Mouse (Mus musculus) retina, embryonic 14.5 days (tissue): ENCODE data around the gene Rsc1a1.
A peak's percentile ranks its signal among the peaks of the same experiment; 100 is the strongest.

ENCODE experiments used
- DNase-seq: peaks from one replicate; pipeline ENCODE4 v3.0.0-alpha.2; 2015; ENCODE audit warnings: low spot score

Rsc1a1 gene

DNA sequence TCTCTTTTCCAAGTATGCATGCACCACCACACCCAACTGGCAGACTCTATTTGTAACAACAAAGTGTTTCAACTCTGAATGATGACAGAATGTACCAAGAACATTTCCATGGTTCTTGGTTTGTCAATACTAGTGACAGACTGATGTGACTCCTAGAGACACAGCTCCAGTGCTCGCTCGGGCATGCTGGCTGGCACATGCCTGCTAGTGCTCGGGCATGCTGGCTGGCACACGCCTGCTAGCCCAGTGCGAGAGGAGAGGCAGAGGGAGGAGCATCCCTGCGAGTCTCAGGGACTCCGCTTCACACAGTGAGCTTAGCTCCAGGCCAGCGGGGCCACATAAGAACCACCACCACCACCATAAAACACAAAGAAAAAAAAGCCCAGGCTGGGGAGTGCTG lies 9.3 kb upstream of the Rsc1a1 start:
- no peak for DNase-seq

DNA sequence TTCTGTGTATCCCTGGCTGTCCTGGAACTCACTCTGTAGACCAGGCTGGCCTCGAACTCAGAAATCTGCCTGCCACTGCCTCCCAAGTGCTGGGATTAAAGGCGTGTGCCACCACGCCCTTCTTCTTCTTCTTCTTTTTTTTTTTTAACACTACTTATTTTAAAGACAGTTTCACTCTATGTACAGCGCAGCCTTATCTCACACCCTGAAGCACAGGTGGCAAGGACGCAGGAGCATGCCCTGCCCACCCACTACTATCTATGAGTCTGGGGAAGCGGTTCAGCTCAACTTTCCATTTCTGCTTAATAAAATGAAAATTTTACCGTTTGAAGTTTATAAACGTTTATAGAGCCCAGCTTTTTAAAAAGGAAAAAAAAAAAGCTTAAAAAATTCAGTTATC lies 3.1 kb upstream of the Rsc1a1 start:
- no peak for DNase-seq

DNA sequence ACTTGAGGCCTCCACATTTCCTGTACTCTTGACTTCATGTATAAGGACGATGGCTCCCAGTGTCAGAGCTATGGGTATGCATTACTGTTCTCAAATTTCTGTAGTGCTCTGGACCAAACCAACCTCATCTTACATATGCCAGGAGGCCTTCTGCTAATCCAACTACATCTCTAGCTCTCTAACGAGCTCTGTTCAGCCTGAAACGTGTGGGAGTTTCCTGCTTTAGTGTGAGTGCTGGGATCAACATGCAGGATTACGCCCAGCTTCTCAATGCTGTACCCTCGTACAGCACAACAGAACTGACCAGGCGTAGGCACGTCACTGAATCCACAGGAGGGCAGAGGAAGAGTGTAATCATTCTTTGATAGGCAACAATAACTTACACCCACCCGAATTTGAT lies 1.1 kb upstream of the Rsc1a1 start:
- DNase-seq, result no peak

DNA sequence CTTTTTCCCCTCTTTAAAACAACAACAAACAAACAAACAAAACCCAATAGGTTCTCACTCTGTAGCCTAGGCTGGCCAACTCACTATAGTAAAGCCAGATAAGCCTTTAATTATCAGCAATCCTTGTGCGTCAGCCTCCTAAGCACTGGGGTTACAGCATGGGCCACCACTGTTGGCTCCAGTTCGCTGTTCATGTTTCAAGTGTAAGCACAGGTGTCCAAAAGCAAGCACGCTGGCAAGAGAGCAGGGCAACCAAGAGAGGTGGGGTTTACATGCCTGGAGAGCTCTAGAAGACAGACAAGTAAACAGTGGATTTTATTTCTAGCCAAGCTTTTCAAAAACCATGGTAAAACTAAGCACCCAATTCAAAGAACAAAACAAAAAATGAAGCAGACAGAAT lies 694 bp upstream of the Rsc1a1 start:
- no peak for DNase-seq

DNA sequence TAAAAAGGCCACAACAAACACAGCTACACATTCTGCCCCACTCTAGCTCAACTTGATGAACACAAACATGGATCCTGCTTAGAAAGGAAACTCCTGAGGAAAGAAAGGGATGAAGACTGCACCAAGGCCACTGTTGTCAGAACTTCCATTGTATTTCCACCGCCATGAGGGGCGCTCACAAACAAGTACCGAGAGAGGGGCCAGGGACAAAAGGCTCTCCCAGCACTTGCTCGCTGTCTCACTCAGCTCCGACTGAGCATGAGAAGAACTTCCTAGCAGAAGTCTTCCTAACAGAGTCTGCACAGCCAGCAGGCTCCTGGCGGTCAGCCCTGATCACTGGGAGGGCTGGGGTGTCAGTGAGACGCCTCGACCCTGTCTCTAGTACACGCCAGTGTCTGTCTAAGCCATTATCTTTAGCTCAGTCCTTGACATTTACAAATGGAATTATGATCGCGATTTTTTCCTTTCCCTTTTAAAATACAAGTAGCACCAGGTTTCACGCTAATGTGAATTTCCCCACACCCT lies 2.6 kb downstream of the Rsc1a1 start:
- DNase-seq, result no peak

DNA sequence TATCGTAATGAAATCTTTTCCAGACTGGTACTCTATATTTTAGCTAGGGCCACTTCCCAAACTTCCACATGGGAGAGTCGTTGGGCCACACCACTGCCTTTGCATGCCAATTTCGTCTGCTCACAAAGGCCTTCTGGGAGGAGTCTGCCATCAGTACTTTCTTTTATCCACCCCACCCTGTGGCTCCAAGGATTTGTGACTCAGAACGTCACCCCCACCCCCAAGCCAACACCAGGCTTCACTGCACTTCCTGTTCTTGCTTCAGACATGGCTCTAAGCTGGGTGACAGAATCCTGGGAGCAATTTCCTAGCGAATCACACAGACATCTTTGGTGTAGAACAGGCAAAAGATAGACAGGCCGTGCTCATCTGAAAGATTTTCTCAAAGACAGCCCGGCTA lies 3.6 kb downstream of the Rsc1a1 start:
- no peak for DNase-seq

DNA sequence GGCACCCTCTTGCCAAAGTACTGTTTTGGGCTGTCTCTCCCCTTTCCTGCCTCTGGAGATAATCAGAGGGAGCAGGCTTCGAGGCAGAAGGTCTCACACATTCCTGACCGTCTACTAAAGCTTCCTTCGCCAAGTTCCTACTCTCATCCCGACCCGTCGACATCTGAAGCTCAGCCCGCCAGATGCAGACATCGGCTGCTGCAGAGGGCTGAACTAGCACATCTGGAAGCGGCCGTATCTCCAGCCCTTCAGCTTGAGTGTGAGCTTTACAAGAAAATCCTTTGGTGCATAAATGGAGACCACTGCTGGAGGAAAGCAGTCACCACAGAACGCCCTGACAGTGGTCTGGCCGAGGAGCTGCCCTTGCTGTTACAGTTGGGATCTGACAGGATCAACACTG lies 4.5 kb downstream of the Rsc1a1 start:
- no peak for DNase-seq

DNA sequence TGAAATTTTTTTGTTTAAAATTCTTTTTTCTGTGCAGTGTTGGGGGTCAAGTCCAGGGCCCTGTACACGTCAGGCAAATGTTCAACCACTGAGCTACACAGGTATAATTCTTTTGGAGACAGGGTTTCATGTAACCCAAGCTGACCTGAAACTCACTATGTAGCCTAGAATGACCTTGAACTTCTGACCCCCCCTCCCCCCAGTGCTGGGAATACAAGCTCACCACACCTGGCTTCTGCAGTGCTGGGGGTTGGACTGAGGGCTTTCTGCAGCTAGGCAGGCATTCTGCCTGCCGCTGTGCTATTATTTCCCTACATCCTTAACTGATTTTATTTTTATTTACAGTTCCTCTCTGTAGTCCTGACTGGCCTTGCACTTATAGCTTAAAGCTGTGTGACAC lies 6.4 kb downstream of the Rsc1a1 start:
- no peak for DNase-seq

DNA sequence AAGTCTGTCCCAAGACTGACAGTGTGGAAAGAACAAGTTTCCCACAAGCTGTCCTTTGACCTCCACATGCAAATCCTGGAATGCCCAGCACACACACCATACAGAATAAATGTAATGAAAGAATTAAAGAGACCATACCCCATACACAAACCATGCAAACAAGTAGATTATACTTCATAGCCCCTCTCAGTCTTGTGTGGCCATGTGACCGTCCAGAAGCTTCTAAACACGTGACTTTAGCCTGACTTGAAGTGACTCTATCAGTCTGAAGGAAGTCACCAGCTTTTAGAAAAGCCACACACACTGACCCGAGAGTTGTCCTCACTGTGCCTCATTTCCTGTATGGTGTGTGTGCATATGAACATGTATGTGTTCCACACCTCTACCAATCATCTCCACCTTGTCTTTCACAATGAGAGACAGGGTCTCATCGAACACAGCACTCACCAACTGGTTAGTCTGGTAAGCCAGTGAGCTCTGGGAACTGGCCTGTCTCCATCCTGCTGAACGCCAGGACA lies 8.9 kb downstream of the Rsc1a1 start:
- DNase-seq, result no peak

DNA sequence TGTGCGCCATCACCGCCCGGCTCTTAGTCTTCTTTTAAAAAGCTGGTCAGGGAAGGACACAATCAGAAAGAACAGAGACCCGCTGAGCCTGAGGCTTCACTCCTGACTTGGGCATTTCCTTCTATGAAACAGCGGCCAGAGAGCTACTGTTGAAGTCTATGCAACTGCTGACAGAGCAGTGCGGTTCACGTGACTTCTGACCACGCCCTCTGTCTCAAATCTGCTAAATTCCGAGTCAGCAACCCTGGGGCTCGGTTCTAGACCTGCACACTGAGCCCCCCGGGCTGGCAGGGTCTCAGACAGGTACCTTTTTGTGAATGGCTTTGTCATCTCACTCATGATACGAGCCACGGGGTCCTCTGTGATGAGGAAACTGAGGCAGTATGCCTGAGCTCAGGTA lies 13.1 kb downstream of the Rsc1a1 start:
- DNase-seq, result no peak

DNA sequence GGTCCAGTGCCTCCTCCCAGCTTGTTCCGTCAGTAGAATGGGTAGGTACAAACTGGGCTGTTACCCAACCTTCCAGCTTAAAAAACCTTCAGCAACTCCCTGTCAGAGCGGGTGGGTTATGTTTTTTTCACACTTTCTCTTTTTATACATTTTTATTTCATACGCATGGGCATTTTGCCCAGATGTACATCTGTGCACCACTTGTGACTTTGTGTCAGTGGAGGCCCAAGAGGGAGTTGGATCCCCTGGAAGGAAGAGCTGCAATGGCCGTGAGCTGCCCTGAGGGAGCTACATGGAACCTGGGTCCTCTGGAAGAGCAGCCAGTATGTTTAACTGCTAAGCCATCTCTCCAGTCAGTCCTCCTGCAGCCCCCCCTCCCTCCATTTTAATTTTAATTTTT lies 14.0 kb downstream of the Rsc1a1 start:
- no peak for DNase-seq

DNA sequence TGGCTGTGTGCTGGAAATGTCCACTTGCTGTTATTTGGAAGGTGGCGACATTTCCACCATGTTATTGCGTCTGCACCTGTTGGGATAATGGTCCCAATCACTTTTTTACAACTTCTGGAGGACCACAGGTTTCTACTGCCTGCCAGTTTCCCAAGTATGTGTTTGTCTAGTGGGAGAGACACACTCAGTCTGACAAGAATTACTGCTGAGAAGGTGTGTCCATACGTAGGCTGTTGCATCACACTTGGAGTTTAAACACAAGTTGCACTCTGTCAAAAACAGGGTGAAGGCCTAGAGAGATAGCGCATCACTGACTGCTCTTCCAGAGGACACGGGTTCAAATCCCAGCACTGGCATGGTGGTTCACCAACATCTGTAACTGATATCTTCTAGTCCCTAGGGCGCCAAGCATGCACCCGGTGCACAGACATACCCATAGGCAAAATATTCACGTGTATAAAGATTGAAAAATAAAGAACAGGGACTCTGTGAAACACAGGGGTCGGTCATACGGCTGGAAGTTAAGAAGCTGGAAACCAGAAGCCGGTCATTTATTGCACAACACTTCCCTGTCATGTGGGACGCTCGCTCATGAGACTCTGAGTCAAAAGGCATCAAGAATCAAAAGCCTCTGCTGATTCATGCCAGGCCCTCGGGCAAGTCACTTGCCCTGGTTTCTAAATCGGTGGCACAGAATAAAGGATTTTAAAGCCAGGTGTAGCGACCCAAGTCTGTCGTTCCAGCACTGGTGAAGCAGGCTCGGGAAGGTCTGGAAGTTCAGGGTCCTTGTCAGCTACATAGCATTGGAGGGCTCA lies 15.3 kb downstream of the Rsc1a1 start:
- DNase-seq, result no peak

DNA sequence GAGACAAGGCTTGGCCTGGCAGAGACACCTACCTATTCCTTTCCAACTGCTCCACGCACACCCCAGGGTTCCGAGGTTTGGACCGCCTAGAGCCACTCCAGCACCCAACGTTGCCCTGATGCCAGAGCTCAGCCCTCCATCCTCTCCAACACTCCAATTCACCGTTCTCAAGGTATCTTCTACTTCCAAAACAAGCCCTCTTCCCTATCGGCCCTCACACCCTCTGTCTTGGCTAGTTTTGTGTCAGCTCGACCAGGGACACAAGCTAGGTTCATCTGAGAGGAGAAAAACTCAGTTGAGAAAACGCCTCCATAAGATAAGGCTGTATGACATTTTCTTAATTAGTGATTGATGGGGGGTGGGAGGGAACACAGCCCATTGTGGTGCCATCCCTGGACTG lies 20.6 kb downstream of the Rsc1a1 start, which contains the start of gene Plekhm2:
Gene Plekhm2 (minus strand): TSS at position 101 of the 400 bp plus-strand sequence.
- DNase-seq, result no peak

DNA sequence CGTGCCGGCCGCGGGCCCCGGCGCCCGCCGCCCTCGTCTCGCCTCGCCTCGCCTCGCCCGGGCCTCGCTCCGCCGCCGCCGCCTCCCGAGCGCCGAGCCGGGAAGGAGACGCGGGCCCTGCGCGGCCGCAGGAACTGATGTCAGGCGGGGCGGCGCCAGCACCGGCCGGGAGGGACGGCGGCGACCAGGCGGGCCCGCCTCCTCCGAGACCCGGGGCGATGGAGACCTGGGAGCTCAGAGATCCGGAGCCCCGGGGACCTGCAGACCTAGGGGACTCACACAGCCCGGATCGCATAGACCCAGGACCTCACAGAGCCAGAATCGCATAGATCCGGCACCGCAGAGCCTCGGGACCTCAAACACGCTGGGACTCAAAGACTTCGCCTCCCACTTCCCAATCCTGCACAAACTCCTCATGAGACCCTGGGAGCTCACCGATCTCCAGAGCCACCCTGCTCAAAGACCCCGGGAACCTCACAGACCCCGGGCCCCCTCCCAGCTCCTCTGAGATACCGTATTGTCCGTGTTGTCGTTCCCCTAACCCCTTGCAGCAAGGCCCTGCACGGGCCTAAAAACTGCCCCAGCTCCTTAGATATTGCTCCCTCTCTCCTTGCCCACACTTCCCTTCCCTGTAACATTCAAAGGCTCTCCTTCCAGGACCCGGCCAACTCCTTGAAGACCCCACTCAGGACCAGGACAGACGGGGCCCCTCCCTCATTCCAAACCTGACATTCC lies 21.2 kb downstream of the Rsc1a1 start:
- DNase-seq, result peak; percentile 71

DNA sequence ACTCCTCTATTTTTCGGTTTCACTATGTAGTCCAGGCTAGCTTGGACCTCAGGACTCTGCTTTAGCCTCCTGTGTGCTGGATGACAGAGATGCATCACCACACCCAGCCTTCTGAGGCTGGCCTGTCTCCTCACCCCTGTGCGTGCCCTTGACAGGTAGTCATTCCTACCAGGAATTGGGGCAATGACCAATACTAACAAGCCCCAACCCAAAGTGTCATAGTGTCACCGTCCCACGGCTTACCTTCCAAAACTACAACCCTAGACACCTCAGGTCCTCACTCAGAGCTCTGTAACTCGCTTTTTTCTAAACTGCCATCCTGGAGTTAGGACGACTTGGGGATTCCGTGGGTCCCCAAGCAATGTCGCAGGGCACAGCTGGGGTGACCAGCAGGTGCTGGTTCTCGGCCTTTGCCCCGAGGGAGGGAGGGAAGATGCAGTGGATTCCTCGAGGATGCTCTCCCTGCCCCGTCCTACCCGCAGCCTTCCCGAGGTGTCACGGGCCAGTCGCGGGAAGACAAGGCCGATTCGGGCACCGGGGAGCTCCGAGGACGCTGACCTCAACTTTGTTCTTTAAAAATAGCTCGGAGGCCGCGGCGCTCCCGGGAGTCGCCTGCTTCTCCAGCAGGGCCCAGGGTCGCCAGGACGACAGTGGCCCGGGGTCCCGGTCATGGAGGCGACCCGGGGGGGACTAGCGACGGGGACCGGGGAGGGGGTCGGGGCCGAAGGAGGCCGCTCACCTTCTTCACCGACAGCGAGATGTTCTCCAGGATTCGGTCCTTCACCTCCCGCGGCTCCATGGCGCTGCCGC lies 22.1 kb downstream of the Rsc1a1 start:
- DNase-seq, result peak; percentile 39

DNA sequence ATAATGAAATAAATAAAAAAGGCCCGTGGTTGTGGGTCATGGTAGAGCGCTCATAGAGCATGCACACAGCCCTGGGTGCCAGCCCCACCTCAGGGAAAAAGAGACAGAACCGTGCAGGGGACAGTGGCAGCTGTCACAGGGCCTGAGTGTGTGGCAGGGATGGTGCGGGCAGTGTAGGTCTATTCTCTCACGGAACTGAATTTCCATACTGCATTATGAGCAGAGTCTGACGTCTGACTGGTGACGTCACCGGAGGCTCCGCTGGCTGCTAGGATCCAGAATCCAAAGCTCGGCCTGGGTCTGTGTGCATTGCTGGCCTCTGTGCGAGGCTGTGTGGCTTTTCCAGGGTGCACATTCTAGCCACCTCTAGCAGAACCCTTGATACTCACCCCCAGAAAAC lies 24.5 kb downstream of the Rsc1a1 start:
- no peak for DNase-seq

DNA sequence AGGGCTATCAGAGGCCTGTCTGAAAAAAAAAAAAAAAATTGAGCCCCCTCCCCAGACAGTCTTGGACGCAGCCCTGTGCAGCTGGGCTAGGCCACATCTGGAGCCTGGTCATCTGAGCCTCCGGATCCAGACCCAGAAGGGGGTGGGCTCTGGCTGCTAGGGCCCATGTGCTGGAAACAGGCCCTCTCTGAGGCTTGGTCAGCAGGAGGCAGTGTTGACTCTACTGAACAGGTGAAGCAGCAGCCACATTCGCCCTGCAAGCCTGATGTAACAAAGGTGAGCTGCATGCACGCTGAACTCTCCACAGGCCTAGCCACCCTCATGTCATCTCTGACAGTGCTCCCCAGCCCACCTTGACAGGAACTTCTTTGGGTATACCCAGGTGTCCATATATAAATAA lies 25.7 kb downstream of the Rsc1a1 start:
- DNase-seq, result no peak

DNA sequence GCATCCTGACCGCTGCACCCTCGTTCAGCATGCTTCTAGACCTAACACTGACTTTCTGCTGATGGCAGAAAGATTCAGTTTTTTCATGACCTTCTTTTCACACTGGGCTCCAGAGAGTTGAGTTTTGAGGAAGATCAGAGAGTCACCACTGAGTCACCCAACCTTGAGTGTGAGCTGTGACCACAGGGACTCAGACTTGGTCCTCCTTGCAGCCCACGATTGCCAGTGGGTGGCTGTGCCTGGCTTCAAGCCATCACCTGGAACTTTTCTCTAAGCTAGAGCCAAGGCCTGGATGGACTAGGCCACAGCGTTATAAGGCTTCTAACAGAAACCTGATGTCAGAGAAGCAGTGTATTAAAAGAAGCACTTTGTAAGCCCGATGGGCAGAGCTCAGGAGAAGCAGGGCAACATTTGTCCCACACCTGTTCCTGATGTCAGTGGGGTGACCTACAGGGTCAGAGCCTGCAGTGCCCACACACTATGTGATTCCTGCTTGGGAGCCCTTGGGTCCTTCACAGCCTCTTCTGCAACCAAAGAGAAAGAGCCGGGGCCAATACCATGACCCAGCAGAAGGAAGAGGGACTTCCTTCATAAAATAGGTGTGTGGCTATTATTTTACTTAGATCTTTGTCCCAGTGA lies 26.4 kb downstream of the Rsc1a1 start:
- DNase-seq, result no peak

DNA sequence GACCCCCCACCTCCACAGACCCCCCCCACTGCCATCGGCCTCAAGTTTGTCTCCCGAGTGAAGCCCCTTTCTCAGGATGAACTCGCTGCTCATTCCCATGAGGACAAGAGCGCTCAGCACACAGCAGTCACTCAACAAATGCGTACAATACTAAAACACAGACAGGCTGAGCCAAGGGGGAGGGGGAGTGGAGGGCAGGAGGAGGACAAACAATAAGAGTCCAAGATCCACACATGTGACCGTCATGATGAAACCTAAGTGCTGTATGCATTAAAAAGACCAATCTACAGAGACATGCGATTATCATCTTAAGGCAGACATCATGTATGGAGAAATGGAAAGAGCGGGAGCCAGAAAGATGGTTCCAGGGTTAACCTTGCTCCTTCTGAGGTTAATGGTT lies 28.5 kb downstream of the Rsc1a1 start:
- DNase-seq, result no peak

DNA sequence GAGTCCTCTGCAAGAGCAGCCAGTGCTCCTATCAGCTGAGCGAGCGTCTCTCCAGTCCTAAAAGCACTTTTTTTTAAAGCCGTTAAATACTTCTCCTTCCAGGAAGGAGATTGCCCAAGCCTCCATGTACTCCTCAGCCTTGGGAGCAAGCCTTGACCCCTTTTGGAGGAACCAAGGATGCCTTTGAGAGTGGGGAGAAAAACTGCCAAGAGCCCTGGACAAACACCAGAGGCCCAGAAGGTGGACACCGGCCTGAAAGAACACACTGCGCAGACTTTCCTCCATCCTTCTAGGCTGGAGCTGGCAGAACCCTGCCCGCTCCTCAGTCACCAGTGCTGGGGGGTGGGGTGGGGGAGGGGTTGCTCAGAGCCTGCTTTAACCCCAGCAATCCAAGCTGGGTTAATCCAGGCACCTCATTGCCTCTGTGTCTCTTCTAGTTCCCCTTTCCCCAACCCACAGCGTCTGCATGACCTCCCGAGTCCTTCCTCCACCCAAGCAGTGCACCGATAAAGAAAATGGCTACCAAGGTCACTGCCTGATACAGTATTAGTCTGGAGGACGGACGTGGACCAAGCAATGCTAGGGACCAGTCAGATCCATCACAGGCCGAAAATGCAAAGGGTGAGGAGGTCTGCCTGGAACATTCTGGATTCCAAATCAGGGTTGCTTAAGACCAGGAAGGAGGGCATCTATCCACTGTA lies 29.3 kb downstream of the Rsc1a1 start:
- DNase-seq, result no peak

DNA sequence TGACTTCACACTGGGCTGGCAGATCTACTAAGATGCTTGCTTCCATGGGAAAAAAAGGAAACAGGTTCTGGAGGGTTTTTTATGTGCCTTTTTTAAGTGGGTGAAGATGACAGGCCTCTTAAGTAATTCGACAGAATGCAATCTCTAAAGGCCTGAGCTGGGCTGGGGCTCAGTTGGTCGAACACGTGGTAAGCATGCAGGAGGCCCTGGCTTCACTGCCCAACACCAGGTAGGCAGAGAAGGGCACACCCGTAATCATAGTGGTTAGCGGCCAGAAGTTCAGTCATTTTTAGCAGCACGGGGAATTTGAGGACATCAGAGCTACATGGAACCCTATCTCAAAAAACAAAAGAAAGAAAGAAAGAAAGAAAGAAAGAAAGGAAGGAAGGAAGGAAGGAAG lies 30.9 kb downstream of the Rsc1a1 start:
- DNase-seq, result no peak
